Mouse (Mus musculus) CD4-positive, CD25-positive, alpha-beta regulatory T cell, adult 4 months (primary cell): Measurements from ENCODE around the gene Fryl. TPM values are rescaled to one million over a fixed set of nuclear protein-coding genes. Genes with fewer than 3 reads are reported as not detected.
"Not testable (repeated sequence)": the region's sequence is repeated elsewhere in the genome, so short reads cannot be mapped to it uniquely, and the experiment has no call there.

Experiments used
- ATAC-seq: one replicate; pipeline ENCODE4 v1.8.0; 2017
- polyA plus RNA-seq, 2 experiments: library from polyadenylated mRNA; unstranded; fragments of 100-300 nt; shearing (Covaris generic); gene quantifications; one replicate each; pipeline ENCODE4 v1.2.1; 2017

Fryl gene
- polyA plus RNA-seq, 2 experiments from 2014 or later, result 101 TPM

DNA sequence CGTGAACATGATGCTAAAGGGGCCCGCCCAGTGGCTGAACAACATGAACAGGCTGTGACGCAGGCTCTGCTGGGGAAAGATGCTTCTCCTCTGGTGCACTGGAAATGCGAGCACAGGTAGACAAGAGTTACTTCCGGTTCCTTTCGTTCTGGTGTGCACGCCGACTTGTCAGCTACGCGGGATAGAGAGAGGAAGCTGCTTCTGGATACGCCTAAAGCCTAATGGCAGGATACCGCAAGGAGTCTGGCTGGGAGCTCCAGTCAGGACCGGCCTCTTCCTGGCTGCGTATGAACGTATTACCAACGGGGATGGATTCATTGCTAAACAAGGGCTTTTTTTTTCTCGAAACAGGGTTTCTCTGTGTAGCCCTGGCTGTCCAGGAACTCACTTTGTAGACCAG, 167.3 kb downstream of the Fryl start:
- no peak for ATAC-seq

- ATAC-seq, result no peak
Measured at GRCm38 (mm10) chr5:73081496-73081895, 174.9 kb downstream of the Fryl start.

- ATAC-seq, result no peak
Measured at GRCm38 (mm10) chr5:73079801-73080200, 176.6 kb downstream of the Fryl start.

DNA sequence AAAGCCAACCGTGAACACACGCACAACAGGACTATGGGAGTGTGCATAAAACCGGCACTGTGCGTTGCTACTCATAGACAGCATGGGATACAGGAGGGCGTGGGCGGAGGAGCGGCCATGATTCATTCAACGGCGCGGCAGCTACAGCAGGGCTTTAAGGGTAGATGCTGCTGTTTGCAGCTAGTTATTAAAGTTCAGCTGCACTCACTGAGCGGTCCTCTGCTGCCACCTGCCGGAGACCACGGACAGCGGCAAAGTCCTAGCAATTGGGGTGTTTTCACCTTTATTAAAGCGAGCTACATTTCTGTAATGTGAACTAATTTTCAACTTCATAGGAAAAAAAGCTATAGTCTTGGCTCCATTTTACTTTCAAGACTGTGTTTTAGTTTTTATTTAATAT, 185.1 kb downstream of the Fryl start:
- ATAC-seq, result peak; percentile 71

GRCm38 (mm10) chr5:73066946-73067345, 189.5 kb downstream of the Fryl start:
- ATAC-seq, result no peak

GRCm38 (mm10) chr5:73063768-73064669, 192.4 kb downstream of the Fryl start:
- ATAC-seq, result no peak

- ATAC-seq, result no peak
Measured at GRCm38 (mm10) chr5:73061506-73062155, 194.8 kb downstream of the Fryl start.

- ATAC-seq, result no peak
Measured at GRCm38 (mm10) chr5:73056937-73057336, 199.5 kb downstream of the Fryl start.

GRCm38 (mm10) chr5:73056457-73056856, 200.0 kb downstream of the Fryl start:
- ATAC-seq, result no peak

- ATAC-seq, result no peak
Measured at GRCm38 (mm10) chr5:73053933-73054332, 202.5 kb downstream of the Fryl start.

GRCm38 (mm10) chr5:73047651-73048245, 208.7 kb downstream of the Fryl start:
- no peak for ATAC-seq

GRCm38 (mm10) chr5:73044055-73044454, 212.4 kb downstream of the Fryl start:
- peak; percentile 34 for ATAC-seq

GRCm38 (mm10) chr5:73032481-73032880, 223.9 kb downstream of the Fryl start:
- no peak for ATAC-seq

- ATAC-seq, result no peak
Measured at GRCm38 (mm10) chr5:73028646-73029045, 227.8 kb downstream of the Fryl start.

GRCm38 (mm10) chr5:73023801-73024200, 232.6 kb downstream of the Fryl start:
- no peak for ATAC-seq

DNA sequence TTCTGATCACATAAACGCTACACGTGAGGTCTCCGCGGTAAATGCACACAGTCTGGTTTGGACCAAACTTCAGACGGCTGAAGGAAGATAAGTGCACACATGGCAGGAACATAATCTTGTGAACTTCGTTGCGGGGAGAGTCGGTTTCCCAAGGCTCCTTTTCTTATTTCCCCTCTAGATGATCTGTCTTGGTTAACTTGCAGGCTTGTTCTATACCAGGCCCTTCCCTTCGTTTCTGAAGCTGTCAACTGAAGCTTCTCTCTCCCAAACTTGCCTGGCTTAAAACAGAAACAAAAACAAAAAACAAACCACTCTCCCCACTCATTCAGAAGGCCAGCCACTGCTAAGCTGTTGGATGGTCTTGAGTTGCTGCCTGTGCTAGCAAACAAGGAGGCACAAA, 241.7 kb downstream of the Fryl start:
- no peak for ATAC-seq

GRCm38 (mm10) chr5:73013611-73014287, 242.7 kb downstream of the Fryl start:
- ATAC-seq, result not testable (repeated sequence)

DNA sequence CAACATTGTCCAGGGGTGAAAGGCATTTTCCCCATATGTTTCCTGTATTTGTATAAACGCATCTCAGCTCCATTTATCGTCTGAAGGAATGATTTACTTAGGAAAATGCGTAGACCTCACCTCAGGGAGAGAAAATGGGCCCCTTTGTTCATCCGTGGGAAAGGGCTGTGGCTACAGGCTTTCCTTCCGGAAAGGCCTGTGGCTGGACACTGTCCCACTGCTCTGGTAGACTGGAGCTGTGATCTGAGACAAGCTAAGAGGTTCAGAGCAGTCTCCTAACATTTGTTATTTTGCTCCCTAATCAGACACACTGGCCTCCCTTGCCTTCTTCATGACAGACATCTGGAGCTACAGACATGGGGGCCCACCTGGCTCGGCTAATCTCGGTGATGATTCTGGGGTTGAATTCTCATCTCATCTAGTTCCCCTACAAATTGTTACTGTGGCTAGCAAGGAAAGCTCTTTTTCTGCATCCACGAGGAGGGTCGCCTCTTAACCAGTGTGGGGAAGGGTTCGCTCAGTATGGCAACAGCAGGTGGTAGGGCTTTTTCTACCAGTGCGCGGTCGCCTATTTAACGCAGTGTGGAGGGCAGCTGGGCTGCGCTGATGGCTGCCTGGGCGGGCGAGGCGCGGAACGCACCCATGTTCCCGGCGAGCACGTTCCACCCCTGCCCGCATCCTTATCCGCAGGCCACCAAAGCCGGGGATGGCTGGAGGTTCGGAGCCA, 243.4 kb downstream of the Fryl start:
- not testable (repeated sequence) for ATAC-seq

- not testable (repeated sequence) for ATAC-seq
Measured at GRCm38 (mm10) chr5:73011806-73012205, 244.6 kb downstream of the Fryl start.

- peak; percentile 56 for ATAC-seq
Measured at GRCm38 (mm10) chr5:73008230-73008629, 248.2 kb downstream of the Fryl start.

GRCm38 (mm10) chr5:73007582-73007959, 248.8 kb downstream of the Fryl start:
- no peak for ATAC-seq
